Mouse (Mus musculus): ENCODE data around the gene Kptn. TPM values are rescaled to one million over a fixed set of nuclear protein-coding genes. Genes with fewer than 3 reads are reported as not detected.

The Kptn gene
- polyA plus RNA-seq (2015; fragmentation: Nextera tagmentation; extraction: Ambion mirVana), result 39.6 and 41.2 TPM in 2 replicates

DNA sequence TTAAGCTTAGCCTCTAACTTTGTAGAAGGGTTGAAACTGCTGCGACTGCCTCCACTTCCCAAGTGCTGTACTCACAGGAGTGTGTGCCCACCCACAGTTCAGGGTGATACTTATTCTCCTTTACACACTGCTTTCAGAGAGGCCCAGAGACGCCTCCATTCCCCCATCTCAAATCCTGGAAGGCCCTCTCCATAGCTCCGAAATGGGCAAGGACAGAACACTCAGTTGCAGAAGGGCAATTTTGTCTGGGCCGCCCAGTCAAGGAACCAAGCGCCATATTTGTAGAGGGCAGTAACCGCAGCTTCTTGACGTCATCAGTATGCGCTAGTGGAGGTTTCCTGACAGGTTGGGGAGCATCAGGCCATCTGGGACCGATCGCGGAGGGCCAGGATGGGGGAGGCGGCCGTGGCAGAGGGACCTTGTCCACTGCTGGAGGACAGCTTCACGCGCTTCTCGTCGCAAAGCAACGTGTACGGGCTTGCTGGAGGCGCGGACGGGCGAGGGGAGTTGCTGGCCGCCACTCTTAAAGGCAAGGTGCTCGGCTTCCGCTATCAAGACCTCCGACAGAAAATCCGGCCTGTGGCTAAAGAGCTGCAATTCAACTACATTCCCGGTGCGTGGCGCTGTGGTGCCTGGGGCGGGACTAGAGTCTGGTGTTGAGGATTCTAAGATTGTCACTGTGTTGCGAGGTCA, at the start of gene Kptn:
Gene Kptn (plus strand): TSS at position 327 of the 693 bp plus-strand sequence.
- peaks cover 41% of the 10 kb centered on the region for H3K36me3 ChIP-seq
- peak within 1 kb of the TSS; percentile 65 for H3K4me3 ChIP-seq (replicated peaks)
- H3K4me2 ChIP-seq (replicated peaks), result peak within 1 kb of the TSS; percentile 64
- H3K9ac ChIP-seq (replicated peaks), result peak within 1 kb of the TSS; percentile 79
- H3K4me1 ChIP-seq (replicated peaks), result peaks cover 16% of the 10 kb centered on the region
- peak; percentile 88 for ATAC-seq
- no peaks in the 10 kb centered on the region for H3K27me3 ChIP-seq
- H3K9me3 ChIP-seq, result no peaks in the 10 kb centered on the region
- WGBS, result under 1% methylated on average over 31 of the region's 33 CpGs
- H3K27ac ChIP-seq, result peak within 1 kb of the TSS; percentile 92

DNA sequence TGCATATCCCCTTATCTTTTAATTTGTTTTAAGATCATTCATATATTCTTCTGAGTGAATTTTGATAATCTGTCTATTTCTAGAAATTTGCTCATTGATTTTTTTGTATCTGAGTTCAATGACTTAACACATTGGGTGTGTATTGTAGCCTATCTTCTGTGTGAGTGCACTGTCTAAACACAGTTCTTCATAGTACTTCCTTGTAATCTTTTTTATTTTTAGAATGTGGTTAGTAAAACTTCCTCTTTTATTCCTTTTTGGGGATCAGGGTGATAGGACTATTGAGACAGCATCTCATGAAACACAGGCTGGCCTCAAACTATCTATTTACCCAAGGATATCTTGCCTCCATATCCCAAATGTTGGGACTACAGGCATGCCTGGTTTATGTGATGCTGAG, 48.8 kb upstream of the Kptn start:
- H3K9me3 ChIP-seq, result no peaks in the 10 kb centered on the region
- no peaks in the 10 kb centered on the region for H3K4me1 ChIP-seq (replicated peaks)
- no peak overlapping the region for H3K4me2 ChIP-seq (replicated peaks)
- no peak for ATAC-seq
- H3K27ac ChIP-seq, result no peak overlapping the region
- no peak overlapping the region for H3K4me3 ChIP-seq (replicated peaks)
- H3K36me3 ChIP-seq, result no peaks in the 10 kb centered on the region
- H3K27me3 ChIP-seq, result 0 out of 2 replicates have a peak, but pooled peaks cover 3% of the 10 kb centered on the region
- no peak overlapping the region for H3K9ac ChIP-seq (replicated peaks)

DNA sequence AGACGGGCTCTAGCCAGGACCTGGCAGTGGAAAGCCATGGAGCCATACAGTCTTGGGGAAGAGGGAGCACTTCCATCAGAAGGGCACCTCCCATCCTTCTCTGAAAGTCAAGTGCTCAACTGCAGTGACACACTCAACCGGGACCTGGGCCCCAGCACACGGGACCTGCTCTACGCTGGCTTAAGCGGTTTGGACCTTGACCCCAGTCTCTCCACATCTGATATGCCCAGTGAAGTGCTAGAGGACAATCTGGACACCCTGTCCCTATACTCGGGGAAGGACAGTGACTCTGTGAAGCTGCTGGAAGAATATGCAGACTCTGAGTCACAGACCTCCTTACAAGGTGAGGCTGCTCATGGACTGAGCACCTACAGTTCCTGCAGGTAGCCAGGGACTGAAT, 47.8 kb upstream of the Kptn start:
- no peak overlapping the region for H3K4me3 ChIP-seq (replicated peaks)
- H3K36me3 ChIP-seq, result no peaks in the 10 kb centered on the region
- ATAC-seq, result no peak
- no peak overlapping the region for H3K9ac ChIP-seq (replicated peaks)
- H3K4me1 ChIP-seq (replicated peaks), result no peaks in the 10 kb centered on the region
- H3K27me3 ChIP-seq, result 0 out of 2 replicates have a peak, but pooled peaks cover 3% of the 10 kb centered on the region
- WGBS, result 85% methylated on average over 6 of the region's 6 CpGs
- H3K4me2 ChIP-seq (replicated peaks), result no peak overlapping the region
- no peak overlapping the region for H3K27ac ChIP-seq
- no peaks in the 10 kb centered on the region for H3K9me3 ChIP-seq

DNA sequence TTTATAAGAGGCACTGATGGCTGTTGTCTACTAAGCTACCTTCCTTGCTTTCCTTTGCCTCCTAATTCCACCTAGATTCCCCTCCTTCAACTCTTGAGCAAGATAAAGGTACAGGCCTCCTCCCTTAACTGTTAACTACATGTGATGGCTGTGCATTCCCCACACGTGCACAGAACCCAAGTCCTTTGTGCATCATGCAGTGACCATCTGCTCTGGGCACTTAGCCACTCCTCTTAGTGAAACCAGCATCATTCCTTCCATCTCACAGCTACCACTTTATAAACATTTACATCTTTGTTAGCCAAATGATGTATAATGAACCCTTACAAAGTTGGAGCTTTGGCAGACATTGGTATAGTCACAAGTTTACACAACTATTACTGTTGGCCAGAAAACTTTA, 39.7 kb upstream of the Kptn start:
- Histone ChIP-seq H3K9ac (replicated peaks) (no peak overlapping the region), H3K27ac (no peak overlapping the region), H3K4me1 (replicated peaks) (no peaks in the 10 kb centered on the region), H3K9me3 (no peaks in the 10 kb centered on the region), H3K4me3 (replicated peaks) (no peak overlapping the region), H3K36me3 (no peaks in the 10 kb centered on the region), H3K27me3 (peaks cover 6% of the 10 kb centered on the region; the same call in 1 of the 2 replicates), H3K4me2 (replicated peaks) (no peak overlapping the region)
- 76% methylated on average over 1 of the region's 1 CpGs for WGBS
- ATAC-seq, result no peak

DNA sequence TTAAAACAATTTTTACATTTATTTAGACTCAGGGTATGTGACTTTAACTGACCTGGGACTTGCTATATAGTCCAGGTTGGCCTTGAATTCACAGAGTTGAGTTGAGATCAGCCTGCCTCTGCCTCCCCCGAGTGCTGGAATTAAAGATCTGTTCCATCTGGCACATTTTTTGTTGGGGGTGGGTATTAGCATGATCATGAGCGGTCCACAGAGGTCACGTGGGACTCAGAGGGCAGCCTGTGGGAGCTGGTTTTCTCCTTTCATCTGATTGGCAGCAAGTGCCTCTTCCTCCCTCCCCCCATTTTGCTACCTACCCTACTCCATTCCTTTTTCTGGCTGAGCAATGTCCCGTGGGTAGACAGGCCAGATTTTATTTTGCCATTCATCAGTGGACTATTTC, 39.1 kb upstream of the Kptn start:
- Histone ChIP-seq H3K27me3 (peaks cover 6% of the 10 kb centered on the region; the same call in 1 of the 2 replicates), H3K4me2 (replicated peaks) (no peak overlapping the region), H3K9ac (replicated peaks) (no peak overlapping the region), H3K36me3 (no peaks in the 10 kb centered on the region), H3K4me1 (replicated peaks) (no peaks in the 10 kb centered on the region), H3K4me3 (replicated peaks) (no peak overlapping the region), H3K9me3 (no peaks in the 10 kb centered on the region), H3K27ac (no peak overlapping the region)
- 69% methylated on average over 4 of the region's 4 CpGs for WGBS
- no peak for ATAC-seq

DNA sequence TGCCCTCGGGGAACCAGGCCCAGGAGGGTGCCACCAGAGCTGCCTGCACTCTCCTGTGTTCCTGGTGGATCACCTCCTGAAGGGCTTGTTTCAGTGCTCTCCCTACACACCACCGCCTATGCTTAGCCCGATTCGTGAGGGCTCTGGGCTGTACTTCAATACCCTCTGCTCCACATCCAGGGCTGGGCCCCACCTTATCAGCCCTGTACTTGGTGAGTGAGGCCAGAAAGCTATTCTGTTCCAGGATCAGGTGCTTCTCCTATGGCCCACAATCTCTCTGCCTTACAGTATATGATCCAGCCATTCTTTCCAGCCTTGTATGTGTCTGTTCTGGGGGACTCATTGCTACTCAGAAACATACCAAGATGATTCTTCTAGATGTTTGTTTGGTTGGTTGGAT, 36.3 kb upstream of the Kptn start:
- Histone ChIP-seq H3K36me3 (no peaks in the 10 kb centered on the region), H3K27me3 (peaks cover 6% of the 10 kb centered on the region; the same call in 1 of the 2 replicates), H3K4me2 (replicated peaks) (no peak overlapping the region), H3K27ac (no peak overlapping the region), H3K9me3 (no peaks in the 10 kb centered on the region), H3K4me3 (replicated peaks) (no peak overlapping the region), H3K4me1 (replicated peaks) (no peaks in the 10 kb centered on the region), H3K9ac (replicated peaks) (no peak overlapping the region)
- no peak for ATAC-seq
- 58% methylated on average over 4 of the region's 4 CpGs for WGBS

DNA sequence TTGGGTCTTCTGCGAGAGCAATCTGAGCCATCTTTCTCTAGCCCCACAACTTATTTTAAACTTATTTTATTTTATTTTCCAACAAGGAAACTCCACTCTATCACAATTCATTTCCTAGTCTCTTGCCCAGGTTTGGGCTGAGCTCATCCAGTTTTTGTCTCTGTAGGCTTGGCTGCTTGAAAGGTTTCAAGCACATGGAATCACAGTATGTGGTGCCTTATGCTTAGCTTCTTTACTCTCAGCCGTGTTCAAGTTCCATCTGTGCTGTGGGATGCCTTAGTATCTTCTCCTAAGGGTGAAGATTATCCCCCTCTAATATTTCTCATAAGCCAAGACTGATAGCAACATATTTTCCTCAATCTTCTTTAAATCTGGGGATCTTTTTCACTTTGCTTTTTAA, 32.1 kb upstream of the Kptn start:
- WGBS, result 83% methylated on average over 2 of the region's 2 CpGs
- ATAC-seq, result no peak
- H3K36me3 ChIP-seq, result no peaks in the 10 kb centered on the region
- no peak overlapping the region for H3K9ac ChIP-seq (replicated peaks)
- H3K4me2 ChIP-seq (replicated peaks), result no peak overlapping the region
- H3K4me1 ChIP-seq (replicated peaks), result no peaks in the 10 kb centered on the region
- H3K4me3 ChIP-seq (replicated peaks), result no peak overlapping the region
- no peaks in the 10 kb centered on the region for H3K9me3 ChIP-seq
- no peak overlapping the region for H3K27ac ChIP-seq
- peaks cover 6% of the 10 kb centered on the region for H3K27me3 ChIP-seq

DNA sequence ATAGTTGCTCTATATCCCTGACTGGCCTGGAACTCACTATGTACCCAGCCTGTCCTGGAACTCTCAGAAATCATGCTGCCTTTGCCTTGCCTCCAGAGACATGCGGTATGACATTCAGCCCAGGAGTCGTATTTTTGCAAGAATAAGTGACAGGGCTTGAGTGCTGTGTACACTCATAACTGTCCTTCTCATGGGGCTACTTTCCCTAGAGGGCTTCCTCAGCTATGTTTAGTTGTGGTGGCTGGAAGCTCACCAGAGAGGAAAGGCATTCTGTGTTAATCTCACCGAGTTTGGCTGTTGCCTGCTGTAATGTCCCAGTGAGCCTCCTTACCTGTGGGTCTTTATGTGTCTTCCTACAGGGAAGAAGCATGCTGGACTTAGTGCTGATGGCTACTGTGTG, 25.1 kb upstream of the Kptn start:
- 76% methylated on average over 3 of the region's 3 CpGs for WGBS
- no peaks in the 10 kb centered on the region for H3K9me3 ChIP-seq
- no peak overlapping the region for H3K9ac ChIP-seq (replicated peaks)
- H3K4me3 ChIP-seq (replicated peaks), result no peak overlapping the region
- H3K36me3 ChIP-seq, result no peaks in the 10 kb centered on the region
- H3K27ac ChIP-seq, result no peak overlapping the region
- no peak overlapping the region for H3K4me2 ChIP-seq (replicated peaks)
- H3K27me3 ChIP-seq, result peaks cover 11% of the 10 kb centered on the region; the same call in 1 of the 2 replicates
- no peak for ATAC-seq
- peaks cover 11% of the 10 kb centered on the region for H3K4me1 ChIP-seq (replicated peaks)

DNA sequence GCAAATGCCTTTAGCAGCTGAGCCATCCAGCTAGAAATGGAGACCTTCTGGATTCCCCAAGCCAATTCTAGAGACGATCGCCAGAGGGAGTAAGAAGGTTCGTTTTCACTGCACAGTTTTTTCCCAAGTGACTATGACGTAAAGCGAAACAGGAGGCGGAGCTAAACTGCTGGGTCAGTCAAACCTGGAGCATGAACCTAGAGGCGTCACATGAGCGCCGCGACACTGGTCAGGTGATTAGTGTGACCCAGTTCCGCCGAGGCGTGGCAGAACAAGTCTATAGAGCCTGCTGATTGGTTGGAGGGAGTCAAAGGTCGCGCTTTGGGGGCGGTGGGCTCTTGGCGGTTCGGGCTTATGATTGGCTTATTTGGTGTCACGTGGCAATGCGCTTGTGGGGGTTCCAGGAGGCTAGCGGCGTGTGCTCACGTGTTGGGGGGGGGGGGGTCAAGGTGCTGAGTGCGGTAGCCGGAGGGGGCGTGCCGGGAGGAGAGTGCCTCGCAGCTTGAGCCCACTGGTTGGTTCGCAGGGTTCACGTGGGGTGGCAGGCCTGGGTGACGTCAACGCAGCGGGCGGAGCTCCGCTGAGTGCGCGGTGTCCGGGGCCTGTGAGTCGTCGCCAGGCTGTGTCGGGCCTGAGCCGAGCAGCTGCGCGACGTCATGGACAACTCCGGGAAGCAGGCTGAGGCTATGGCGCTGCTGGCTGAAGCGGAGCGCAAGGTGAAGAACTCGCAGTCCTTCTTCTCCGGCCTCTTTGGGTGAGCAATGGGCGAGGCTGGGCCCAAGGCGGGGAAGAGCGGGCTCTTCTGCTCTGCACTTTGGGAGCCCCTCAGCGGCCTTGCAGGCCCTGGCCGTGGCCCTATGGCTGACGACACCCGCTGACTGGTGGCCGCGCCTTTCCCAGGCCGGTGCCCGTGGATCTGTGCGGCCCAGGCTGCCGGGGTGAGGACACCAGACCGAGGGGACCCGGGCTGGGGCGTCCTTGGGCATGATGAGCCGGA, 21.4 kb upstream of the Kptn start, which contains the start of gene Napa:
Gene Napa (plus strand): TSS at position 438 of the 997 bp plus-strand sequence.
- H3K9me3 ChIP-seq, result no peaks in the 10 kb centered on the region
- peak within 1 kb of the TSS; percentile 100 for H3K9ac ChIP-seq (replicated peaks)
- peaks cover 47% of the 10 kb centered on the region for H3K4me1 ChIP-seq (replicated peaks)
- peak; percentile 98 for ATAC-seq
- H3K27ac ChIP-seq, result peak within 1 kb of the TSS; percentile 80
- WGBS, result under 1% methylated on average over 68 of the region's 68 CpGs
- peaks cover 11% of the 10 kb centered on the region; the same call in 1 of the 2 replicates for H3K27me3 ChIP-seq
- peak within 1 kb of the TSS; percentile 96 for H3K4me3 ChIP-seq (replicated peaks)
- H3K36me3 ChIP-seq, result peaks cover 25% of the 10 kb centered on the region
- peak within 1 kb of the TSS; percentile 96 for H3K4me2 ChIP-seq (replicated peaks)

DNA sequence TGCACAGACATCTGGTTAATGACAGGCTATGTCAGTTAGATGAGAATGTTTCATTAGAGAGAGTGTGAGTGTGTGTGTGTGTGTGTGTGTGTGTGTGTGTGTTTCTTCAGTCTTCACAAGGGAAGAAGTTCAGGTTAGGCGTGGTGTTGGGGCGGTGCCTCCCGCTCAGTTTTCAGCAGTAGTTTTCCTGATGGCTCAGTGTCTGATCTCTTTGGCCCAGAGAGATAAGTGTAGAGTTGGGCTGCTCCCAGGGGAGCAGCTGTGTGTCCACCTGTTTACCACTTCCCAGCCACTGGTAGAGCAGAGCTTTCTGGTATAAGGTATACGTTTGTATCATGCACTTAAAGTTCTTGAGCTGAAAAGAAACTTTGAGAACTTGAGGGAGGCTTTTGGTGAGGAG, 19.8 kb upstream of the Kptn start:
- H3K4me1 ChIP-seq (replicated peaks), result peaks cover 61% of the 10 kb centered on the region
- peak overlapping the region; percentile 96 for H3K4me3 ChIP-seq (replicated peaks)
- H3K4me2 ChIP-seq (replicated peaks), result peak overlapping the region; percentile 96
- WGBS, result 89% methylated on average over 4 of the region's 4 CpGs
- no peak overlapping the region for H3K27ac ChIP-seq
- no peak for ATAC-seq
- peaks cover 38% of the 10 kb centered on the region for H3K36me3 ChIP-seq
- no peaks in the 10 kb centered on the region for H3K9me3 ChIP-seq
- peak overlapping the region; percentile 100 for H3K9ac ChIP-seq (replicated peaks)
- peaks cover 9% of the 10 kb centered on the region; the same call in 1 of the 2 replicates for H3K27me3 ChIP-seq

DNA sequence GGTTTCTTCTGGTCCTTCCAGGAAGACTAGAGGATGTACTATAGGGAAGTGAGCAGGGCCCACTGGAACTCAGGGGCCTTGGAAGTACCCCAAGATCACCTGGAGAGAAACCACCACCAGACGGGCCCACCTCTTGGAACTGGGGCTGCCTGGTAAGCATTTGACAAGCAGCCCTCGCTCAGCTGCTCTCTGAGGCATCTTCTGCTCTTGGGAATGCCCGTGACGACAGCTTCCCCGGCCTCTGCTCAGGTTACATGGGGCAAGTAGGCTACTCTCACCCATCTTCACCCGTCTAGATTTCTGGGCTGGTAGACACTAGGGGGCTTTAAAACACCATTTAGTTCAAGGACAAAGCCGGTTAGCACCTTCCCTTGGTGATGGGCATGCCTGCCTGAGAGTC, 18.6 kb upstream of the Kptn start:
- Histone ChIP-seq H3K27ac (no peak overlapping the region), H3K9ac (replicated peaks) (0 out of 2 replicates have a peak overlapping the region, but pooled peaks have one; percentile 4), H3K27me3 (no peaks in the 10 kb centered on the region), H3K4me3 (replicated peaks) (no peak overlapping the region), H3K4me1 (replicated peaks) (peaks cover 61% of the 10 kb centered on the region), H3K36me3 (peaks cover 48% of the 10 kb centered on the region), H3K4me2 (replicated peaks) (no peak overlapping the region), H3K9me3 (no peaks in the 10 kb centered on the region)
- ATAC-seq, result no peak
- 84% methylated on average over 7 of the region's 7 CpGs for WGBS
